Mouse (Mus musculus) cortical plate, adult 2 months (tissue): ENCODE results near the gene 0610010K14Rik.

Experiments used
- CTCF ChIP-seq: fragments of 200-500 bp; IDR thresholded peaks from 2 replicates; pipeline ENCODE4 v1.5.1; 2011; ENCODE audit warnings: mild to moderate bottlenecking, control low read depth, low read length; ENCODE audit not compliant: insufficient read depth; ENCODE audit errors: extremely low read depth
- POLR2A ChIP-seq: fragments of 200-500 bp; IDR thresholded peaks from 2 replicates; pipeline ENCODE4 v1.6.1; 2011; ENCODE audit warnings: mild to moderate bottlenecking, low read length, control low read depth; ENCODE audit not compliant: insufficient read depth; ENCODE audit errors: extremely low read depth

DNA sequence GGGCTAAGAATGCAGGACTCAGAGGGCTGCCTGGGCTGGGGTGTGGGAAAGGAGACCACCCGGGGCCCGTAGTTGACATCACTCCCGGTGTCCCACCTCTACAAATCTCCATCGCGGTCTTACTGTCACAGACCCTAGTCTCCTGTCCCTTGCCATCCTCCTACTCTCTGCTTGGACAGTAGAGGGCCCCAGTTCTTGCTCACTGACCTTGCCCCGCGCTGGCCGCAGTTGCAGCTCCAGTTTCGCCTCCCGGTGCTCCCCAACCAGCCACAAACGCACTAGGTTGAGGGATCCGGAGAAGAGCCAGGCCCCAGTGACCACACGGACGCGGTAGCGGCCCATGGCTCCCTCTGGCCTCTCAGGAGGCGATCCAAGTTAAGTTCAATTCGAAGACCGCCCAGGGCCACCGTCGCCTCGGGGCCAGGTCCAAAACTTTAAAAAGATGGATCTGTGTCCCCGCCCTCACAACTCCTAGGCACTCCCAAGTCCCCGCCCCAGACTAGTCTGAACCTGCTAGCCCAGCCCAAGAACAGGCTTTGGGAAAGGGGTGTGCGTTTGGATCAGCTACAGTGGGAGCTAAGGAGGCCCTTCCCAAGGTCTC is 17.3 kb upstream of the 0610010K14Rik start, which contains the start of gene Alox12:
- TF ChIP-seq CTCF, result peak; percentile 22; the same call in 1 of the 2 replicates
- no peak for TF ChIP-seq POLR2A
